Mouse (Mus musculus) spleen, adult 18-20 months (tissue): ENCODE results near the gene Paxbp1.

ENCODE experiments used
- DNase-seq, 2 experiments: peaks; one replicate each; pipeline ENCODE4 v3.0.0; 2022; ENCODE audit warnings: mixed read lengths in 2 of 2

Gene Paxbp1

GRCm38 (mm10) chr16:91053599-91053998 lies 9.3 kb upstream of the Paxbp1 start:
- DNase-seq = no peak

- peak; percentile 23 to 53 for DNase-seq
Observed at GRCm38 (mm10) chr16:91045511-91045910, 1.2 kb upstream of the Paxbp1 start.

- peak; percentile 38 to 57 for DNase-seq
Observed at GRCm38 (mm10) chr16:91043461-91044248, 688 bp downstream of the Paxbp1 start.

DNA sequence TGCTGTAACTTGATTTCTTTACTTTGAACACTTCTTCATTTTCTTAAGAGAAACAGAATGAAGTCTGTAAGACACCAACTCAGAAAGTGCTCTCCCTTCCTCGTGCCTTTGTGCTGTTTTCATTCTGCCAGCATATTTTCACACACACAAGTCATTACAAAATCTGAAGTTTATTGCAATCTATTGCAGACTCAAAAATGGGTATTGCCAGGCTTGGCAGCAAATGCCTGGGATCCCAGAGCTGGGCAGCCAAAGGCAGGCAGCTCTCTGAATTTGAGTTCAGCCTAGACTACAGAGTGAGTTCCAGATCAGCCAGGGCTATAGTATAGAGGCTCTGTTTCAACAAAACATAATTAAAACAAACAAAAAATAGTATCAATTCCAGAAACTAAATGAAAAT lies 1.7 kb downstream of the Paxbp1 start:
- DNase-seq = no peak

- DNase-seq = no peak
Observed at GRCm38 (mm10) chr16:91035866-91036265, 8.5 kb downstream of the Paxbp1 start.

DNA sequence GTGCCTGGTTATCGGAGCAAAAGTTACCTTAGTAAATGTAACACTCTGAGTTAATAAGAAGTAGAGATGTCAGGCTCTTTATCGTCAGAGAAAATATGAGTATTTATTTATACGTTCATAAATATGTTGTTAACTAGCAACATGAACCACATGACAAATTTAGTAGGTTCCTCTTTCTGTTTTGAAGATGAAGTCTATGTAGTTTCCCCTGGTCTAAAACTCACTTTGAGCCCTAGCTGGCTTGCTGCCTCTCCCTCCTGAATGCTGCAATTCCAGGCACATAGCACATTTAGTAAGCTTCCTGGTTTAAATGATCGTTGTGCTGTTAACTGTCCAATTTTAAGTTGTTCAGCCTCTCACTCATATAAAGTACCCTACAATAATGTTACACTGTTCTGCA lies 13.6 kb downstream of the Paxbp1 start:
- no peak for DNase-seq

DNA sequence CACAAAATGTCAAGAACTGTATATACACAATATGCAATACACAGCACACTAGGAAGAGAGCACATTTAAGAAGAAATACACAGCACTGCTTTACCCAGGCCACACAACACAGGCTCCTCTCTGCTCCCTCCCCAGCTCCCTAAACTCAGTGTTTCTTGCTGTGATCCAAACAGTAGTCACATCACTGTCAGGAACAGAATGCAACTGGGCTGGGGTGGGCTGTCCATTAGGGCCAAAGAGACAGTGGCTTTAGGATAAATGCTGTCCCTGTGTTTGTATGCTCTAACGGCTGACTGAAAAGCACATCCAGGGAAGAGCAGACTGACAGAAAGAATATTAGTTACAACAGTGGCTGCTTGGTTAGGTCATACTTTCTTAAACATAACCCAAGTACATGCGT lies 14.4 kb downstream of the Paxbp1 start:
- DNase-seq = no peak

DNA sequence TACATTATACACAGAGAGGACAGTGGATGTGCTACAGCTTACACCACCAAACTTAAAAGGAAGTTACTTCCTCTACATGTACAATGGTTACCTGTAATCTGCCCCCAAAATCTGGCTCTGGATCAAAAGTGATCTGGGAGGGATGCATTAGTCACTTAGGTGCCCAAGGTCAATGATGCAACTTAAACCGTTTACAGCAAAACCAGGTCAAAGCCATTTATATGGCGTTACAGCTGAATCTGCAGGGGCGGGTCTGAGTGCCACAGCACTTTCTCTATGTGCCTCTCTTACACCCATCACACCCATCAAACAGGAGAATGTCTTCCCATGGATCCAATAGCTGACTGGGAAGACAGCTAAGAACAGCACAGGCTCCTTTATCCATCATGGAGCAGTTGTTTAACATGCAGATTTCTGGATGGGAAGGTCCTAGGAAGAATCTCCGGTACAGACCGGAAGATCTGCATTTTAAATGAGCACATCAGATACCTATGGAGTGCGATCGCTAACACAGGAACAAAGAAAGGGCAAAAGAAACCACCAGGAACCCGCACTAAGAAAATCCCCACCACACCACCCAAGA lies 15.1 kb downstream of the Paxbp1 start:
- no peak for DNase-seq

- DNase-seq = no peak
Observed at GRCm38 (mm10) chr16:91026290-91026689, 18.1 kb downstream of the Paxbp1 start.

GRCm38 (mm10) chr16:91023384-91023783 lies 21.0 kb downstream of the Paxbp1 start:
- DNase-seq = peak in 1 of 2 experiments; percentile 34

DNA sequence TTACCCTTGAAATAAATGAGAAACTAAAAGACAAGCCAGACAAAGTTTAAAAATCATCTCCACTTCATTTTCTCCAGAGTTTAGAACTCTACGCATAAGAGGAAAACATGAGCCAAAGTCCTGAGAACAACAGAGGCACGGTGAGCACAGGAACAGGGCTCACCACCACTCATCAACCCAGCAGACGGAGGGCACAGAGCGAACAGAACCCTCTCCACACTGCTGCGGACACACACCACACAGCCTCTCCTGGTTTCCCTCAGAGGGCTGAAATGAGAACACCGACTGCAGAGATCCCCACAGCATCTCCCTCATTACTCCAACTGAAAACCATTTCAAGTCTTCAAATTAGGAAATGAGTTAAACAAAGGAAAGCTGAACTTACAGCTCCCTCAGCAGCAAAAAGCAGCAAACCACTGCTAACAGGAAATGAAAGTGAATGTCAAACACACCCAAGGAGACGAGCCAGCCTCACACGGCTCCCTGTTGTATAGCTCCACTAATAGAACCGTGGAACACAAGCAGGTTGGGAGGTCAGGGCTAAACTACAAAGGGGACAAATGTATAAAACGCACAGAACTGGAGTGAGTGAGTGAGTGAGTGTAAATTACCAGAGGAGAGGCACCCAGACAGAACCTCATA lies 23.4 kb downstream of the Paxbp1 start:
- no peak for DNase-seq

GRCm38 (mm10) chr16:91019476-91019875 lies 24.9 kb downstream of the Paxbp1 start:
- DNase-seq = no peak

DNA sequence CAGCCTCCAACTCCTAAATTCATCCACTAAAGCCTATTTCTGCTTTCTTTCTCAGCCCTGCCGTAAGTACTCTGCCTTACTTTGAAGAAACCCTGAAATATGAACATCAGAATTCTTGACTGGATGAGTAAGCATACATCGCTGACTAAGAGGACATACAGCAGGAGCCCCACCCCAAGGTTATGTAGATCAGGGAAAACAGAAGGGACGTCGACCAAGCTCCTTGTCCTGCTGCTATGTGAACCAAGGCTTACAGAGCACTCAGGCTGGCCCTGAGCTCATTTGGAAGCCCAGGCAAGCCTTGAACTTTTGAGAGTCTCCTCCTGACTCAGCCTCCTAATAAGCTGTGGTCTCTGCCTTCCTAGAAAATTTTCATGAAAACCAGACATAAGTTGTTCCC lies 28.6 kb downstream of the Paxbp1 start:
- no peak for DNase-seq

GRCm38 (mm10) chr16:91011847-91012246 lies 32.5 kb downstream of the Paxbp1 start:
- DNase-seq = no peak

DNA sequence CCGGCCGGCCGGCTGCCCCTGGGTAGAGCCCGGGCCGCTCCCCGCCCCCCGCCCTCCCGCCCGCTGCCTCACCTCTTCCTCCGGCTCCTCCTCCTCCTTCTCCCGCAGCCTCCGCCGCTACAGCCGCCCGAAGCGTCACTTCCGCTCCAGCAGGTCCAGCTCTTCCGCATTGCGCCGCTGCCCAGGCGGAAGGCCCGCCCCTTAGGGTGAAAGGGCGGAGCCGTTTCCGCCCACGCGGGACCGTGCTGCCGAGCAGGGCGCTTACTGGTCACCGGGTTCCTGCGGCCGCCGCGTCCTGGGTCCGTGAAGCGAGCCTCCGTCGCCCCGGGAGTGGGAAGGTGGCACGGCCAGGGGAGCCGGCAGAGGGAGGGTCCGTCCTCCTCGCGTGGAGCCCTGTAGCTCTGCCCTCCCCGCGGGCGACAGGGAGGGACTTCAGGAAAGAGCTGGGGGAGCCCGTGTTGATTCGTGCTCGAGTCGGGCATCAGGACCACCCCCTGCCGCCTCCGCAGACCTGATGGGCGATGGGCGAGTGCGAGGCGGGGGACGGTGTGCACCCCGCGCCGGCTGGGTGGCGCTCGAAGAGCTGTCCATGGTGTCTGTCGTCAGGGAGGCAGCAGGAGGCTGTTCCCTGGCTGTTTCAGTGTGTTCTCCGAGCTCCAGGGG lies 33.2 kb downstream of the Paxbp1 start, which contains the start of gene Synj1:
Synj1 (minus strand) TSS at position 288 of the 663 bp plus-strand sequence.
- peak; percentile 87 to 89 for DNase-seq

DNA sequence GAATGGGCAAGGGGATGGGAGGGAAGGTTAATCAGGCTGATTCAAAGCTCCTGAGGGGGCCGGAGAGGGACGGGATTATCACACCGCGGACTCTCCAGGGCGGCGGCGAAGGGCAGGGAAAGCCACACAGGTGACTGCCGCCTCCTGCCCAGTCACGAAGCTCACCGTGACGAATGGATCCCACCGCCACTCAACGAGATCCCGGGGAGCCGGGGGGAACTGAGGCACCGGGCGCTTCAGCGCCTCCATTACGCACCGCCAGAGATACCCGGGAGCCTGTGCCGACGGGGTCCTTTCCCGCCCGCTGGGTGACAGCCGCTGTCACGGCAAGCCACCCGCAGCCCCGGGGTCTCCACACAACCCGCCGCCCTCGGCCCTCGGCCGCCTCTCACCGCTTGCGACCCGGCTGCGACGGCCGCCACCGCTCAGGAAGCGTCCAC lies 33.7 kb downstream of the Paxbp1 start:
- DNase-seq = no peak

GRCm38 (mm10) chr16:91009942-91010529 lies 34.3 kb downstream of the Paxbp1 start:
- DNase-seq = no peak

- DNase-seq = no peak
Observed at GRCm38 (mm10) chr16:91004915-91005538, 39.3 kb downstream of the Paxbp1 start.

- DNase-seq = no peak
Observed at GRCm38 (mm10) chr16:91001098-91001497, 43.2 kb downstream of the Paxbp1 start.

- DNase-seq = no peak
Observed at GRCm38 (mm10) chr16:90999827-91000226, 44.5 kb downstream of the Paxbp1 start.

DNA sequence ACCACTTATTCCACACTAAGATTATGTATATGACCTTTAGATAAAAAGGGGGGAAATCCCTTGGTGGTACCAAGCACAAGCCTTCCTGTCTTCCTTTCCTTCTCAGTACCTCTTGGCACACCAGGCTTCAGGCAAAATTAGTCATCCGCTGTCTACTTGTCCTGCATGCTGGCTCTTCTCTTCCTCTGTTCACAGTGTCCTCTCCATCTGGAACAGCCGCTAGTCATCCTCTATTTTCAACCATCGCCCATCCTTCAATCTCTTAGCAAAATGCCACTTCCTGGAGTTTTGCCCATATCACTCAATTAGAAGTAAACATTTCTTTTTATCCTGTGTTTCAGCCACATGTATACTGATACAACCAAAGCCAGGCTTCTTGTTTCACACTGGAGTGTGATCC lies 46.5 kb downstream of the Paxbp1 start:
- no peak for DNase-seq
